Mouse (Mus musculus) hindbrain, embryonic 15.5 days (tissue): Measurements from ENCODE around the gene Cdk12. TPM values are rescaled to one million over a fixed set of nuclear protein-coding genes. Genes with fewer than 3 reads are reported as not detected.
"Not testable (repeated sequence)": the region's sequence is repeated elsewhere in the genome, so short reads cannot be mapped to it uniquely, and the experiment has no call there.

Experiments
- ATAC-seq: fragments of 200-750 bp; cut with Nextera tagmentation; 2 replicates; pipeline ENCODE4 v1.8.0; 2017; ENCODE audit warnings: low read depth, moderate number of reproducible peaks, moderate TSS enrichment; ENCODE audit not compliant: low FRiP score
- H3K27ac ChIP-seq: fragments of 300-500 bp; sonication (generic); replicated peaks from 2 replicates; pipeline ENCODE4 v1.5.1; 2015; ENCODE audit warnings: mild to moderate bottlenecking, inconsistent platforms
- H3K27me3 ChIP-seq: fragments of 300-500 bp; sonication (generic); 2 replicates; pipeline ENCODE4 v1.6.1; 2015; ENCODE audit warnings: control low read depth, inconsistent platforms
- H3K36me3 ChIP-seq: fragments of 300-500 bp; sonication (generic); 2 replicates; pipeline ENCODE4 v1.6.1; 2015; ENCODE audit warnings: control low read depth, inconsistent platforms
- H3K4me1 ChIP-seq: fragments of 300-500 bp; sonication (generic); replicated peaks from 2 replicates; pipeline ENCODE4 v1.6.1; 2015; ENCODE audit warnings: control low read depth, inconsistent platforms
- H3K4me2 ChIP-seq: fragments of 300-500 bp; sonication (generic); 2 replicates; pipeline ENCODE4 v1.6.1; 2015; ENCODE audit warnings: moderate library complexity, mild to moderate bottlenecking, inconsistent platforms
- H3K4me3 ChIP-seq: fragments of 300-500 bp; sonication (generic); 2 replicates; pipeline ENCODE4 v1.5.1; 2015; ENCODE audit warnings: mild to moderate bottlenecking, inconsistent platforms
- H3K9ac ChIP-seq: fragments of 300-500 bp; sonication (generic); 2 replicates; pipeline ENCODE4 v1.6.1; 2015; ENCODE audit warnings: inconsistent platforms
- H3K9me3 ChIP-seq: fragments of 300-500 bp; sonication (generic); 2 replicates; pipeline ENCODE4 v1.6.1; 2016; ENCODE audit warnings: control low read depth, inconsistent platforms
- WGBS: fragments of 180-500 bp; shearing (Covaris S2); methylation state at CpG from one replicate; pipeline ENCODE4 v1.1.7; 2015; 5-methylcytosine and 5-hydroxymethylcytosine counted together
- polyA plus RNA-seq: library from polyadenylated mRNA; unstranded; fragments of >200 nt; fragmentation: Nextera tagmentation; extraction: Ambion mirVana; gene quantifications from 2 replicates; pipeline ENCODE4 v1.2.1, GENCODE M21; 2015

Gene Cdk12
- polyA plus RNA-seq = 8.4 and 8.9 TPM in 2 replicates

DNA sequence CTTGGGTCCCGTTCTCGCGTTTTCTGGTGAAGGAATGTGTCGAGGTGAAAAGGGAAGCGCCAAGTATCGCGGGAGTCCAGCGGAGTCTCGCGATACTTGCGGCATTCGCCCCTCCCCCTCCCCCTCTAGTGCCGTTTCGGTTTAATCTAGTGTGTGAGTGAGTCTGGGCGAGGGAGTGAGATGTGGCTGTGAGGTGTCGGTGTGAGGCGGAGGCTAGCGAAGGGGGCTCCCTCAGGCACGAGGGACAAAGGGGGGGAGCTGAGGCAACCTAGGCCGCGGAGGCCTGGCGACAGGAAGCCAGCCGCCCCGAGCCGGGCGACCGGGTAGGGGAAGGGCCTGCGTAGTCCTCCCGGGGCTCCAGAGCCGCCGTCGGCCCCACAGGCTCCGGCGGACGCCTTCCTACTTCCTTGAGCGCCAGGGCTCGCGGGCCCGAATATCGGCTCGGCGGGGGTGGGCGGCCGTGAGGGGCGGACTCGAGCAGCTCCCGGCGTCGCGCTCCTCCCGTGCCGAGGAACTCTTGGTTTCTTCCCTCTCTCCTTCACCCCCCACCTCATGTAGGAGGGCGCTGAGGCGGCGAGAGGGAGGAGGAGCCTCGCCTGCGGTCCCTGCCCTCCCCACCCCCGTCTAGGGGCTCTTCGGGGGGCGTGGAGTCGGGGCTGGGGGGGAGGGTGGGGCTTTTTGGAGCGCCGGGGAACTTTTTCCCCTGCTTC, at the start of gene Cdk12:
Cdk12 (plus strand) TSS at position 419 of the 710 bp plus-strand sequence.
- Histone ChIP-seq H3K36me3 (no peaks in the 10 kb centered on the region), H3K27me3 (no peaks in the 10 kb centered on the region), H3K9ac (peak within 1 kb of the TSS; percentile 99), H3K4me3 (peak within 1 kb of the TSS; percentile 91), H3K4me2 (peak within 1 kb of the TSS; percentile 80), H3K27ac (peak within 1 kb of the TSS; percentile 97), H3K9me3 (no peaks in the 10 kb centered on the region), H3K4me1 (peaks cover 31% of the 10 kb centered on the region)
- peak; percentile 94 for ATAC-seq
- WGBS = under 1% methylated on average over 61 of the region's 63 CpGs

DNA sequence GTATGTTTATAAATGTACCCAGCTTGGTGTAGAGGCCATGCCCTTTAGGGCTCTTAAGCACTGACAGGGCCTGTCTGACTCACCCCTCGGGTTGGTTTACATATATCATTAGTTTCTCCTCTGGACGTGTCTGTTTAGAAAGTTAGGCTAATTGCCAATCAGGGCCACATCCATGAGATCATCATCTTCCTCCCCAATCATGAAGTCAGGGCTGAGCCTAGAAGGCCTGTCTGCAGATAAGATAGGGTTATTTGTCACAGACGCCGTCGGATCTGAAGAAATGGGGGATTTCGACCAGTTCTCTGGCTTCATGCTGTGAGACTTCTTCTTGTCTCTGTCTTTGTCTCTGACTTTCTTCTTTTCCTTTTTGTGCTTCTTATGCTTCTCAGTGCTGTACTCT, 47.8 kb upstream of the Cdk12 start:
- Histone ChIP-seq H3K9ac (no peak overlapping the region), H3K36me3 (peaks cover 42% of the 10 kb centered on the region)
- no peak for ATAC-seq

DNA sequence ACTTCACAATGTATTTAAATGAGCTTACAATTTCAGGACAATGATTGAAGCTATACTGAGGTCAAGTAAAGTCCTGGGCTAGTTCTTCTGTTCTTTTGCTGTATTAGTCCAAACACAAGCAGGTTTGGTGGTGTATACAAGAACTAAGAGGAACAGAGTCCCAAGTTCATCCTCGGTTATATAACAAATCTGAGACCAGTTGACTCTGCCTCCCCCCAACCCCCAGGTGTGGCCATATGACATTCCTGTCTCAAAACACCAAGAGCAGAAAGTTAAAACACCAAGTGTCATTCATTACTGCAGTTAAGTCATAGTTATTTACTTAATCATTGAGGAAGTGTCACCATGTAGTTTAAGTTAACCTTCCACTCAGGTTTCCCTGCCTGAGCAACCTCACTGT, 34.5 kb upstream of the Cdk12 start:
- H3K9ac ChIP-seq = no peak overlapping the region
- H3K4me3 ChIP-seq = no peak overlapping the region
- H3K4me1 ChIP-seq = no peaks in the 10 kb centered on the region
- no peak overlapping the region for H3K4me2 ChIP-seq
- no peaks in the 10 kb centered on the region for H3K27me3 ChIP-seq
- 91% methylated on average over 1 of the region's 1 CpGs for WGBS
- H3K36me3 ChIP-seq = peaks cover 71% of the 10 kb centered on the region
- no peaks in the 10 kb centered on the region for H3K9me3 ChIP-seq
- no peak for ATAC-seq
- H3K27ac ChIP-seq = no peak overlapping the region

More for the DNA sequence above, 47.8 kb upstream of the Cdk12 start:
- H3K27me3 ChIP-seq = no peaks in the 10 kb centered on the region
- H3K4me2 ChIP-seq = no peak overlapping the region
- H3K4me1 ChIP-seq = peaks cover 3% of the 10 kb centered on the region; the same call in 1 of the 2 replicates
- H3K27ac ChIP-seq = no peak overlapping the region
- WGBS = 89% methylated on average over 6 of the region's 6 CpGs
- no peaks in the 10 kb centered on the region for H3K9me3 ChIP-seq
- H3K4me3 ChIP-seq = no peak overlapping the region

DNA sequence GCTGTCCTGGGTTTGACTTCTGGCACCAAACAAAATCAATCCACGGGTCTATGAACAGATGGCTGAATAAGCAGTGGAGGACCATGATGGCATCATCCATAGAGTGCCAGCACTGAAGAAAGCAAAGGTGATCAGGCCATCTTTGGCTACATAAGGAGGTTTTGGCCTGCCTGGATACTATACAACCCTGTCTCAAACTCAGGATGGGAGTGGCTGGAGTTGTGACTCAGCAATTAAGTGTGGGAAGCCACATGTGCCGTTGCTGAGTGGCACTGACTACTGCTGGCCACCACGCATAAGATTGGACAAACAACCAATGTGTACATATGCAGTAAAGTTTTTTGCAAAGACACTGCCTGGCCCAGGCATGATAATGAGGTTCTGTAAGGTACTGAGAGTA, 20.7 kb upstream of the Cdk12 start:
- not testable (repeated sequence) for ATAC-seq, H3K4me3 ChIP-seq, H3K9me3 ChIP-seq, H3K4me1 ChIP-seq, H3K27me3 ChIP-seq, H3K27ac ChIP-seq, H3K4me2 ChIP-seq, H3K9ac ChIP-seq
- H3K36me3 ChIP-seq = peaks cover 68% of the 10 kb centered on the region
- 91% methylated on average over 3 of the region's 3 CpGs for WGBS

DNA sequence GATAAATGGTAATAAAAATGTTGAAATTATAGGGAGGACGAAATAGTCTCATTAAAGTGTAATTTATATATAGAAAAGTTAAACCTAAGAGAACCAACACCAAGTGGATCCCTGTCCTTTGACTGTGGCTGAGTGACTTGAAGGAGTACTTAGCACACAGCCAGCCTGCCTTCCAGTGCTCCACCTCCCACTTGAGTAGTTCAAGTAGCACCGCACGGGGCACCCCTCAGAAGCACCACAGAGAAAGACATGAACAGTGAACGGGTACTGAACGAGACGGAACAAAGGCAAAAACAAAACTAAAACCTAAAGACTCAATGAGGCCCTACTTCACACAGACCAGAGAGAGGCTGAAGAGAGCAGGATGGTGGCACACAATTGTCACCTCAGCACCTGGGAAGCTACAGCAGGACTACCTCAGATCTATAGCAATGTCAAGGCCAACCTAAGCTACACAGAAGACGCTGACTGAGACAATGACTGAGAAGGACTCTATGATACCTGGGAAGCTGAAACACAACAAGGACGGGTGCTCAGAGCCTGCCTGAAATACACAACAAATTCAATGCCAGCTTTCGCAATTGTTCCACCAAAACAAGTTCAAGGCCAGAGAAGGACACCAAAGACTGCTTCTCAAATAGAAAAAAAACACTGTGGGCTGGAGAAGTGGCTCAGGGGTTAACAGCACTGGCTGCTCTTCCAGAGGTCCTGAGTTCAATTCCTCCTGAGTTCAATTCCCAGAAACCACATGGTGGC, 15.0 kb upstream of the Cdk12 start:
- ATAC-seq = no peak

DNA sequence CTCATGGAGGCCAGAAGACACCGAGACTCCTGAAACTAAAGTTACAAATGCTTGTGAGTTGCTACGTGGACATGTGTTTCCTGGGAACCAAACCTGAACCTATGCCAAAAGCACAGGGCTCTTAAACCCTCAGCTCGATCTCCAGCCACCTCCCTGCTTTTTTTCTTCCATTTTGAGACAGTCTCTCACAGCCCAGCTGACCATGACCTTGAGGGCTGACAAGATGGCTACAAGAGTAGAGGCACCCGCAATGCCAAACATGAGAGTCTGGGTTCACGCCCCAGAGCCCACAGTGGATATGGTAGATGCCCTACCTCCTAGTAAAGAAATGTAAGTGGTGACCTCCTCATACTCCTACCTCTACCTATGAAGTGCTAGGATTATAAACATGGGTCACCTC, 12.0 kb upstream of the Cdk12 start:
- H3K27ac ChIP-seq = no peak overlapping the region
- H3K27me3 ChIP-seq = no peaks in the 10 kb centered on the region
- 86% methylated on average over 5 of the region's 5 CpGs for WGBS
- peaks cover 23% of the 10 kb centered on the region for H3K4me1 ChIP-seq
- H3K4me2 ChIP-seq = no peak overlapping the region
- H3K9ac ChIP-seq = no peak overlapping the region
- H3K36me3 ChIP-seq = peaks cover 26% of the 10 kb centered on the region
- no peak overlapping the region for H3K4me3 ChIP-seq
- H3K9me3 ChIP-seq = no peaks in the 10 kb centered on the region
- ATAC-seq = no peak

More for the DNA sequence above, 15.0 kb upstream of the Cdk12 start:
- WGBS = 95% methylated on average over 9 of the region's 9 CpGs
- no peak overlapping the region for H3K4me3 ChIP-seq
- no peaks in the 10 kb centered on the region for H3K9me3 ChIP-seq
- H3K4me2 ChIP-seq = no peak overlapping the region
- H3K36me3 ChIP-seq = peaks cover 48% of the 10 kb centered on the region
- no peaks in the 10 kb centered on the region for H3K27me3 ChIP-seq
- peaks cover 19% of the 10 kb centered on the region for H3K4me1 ChIP-seq
- no peak overlapping the region for H3K9ac ChIP-seq
- no peak overlapping the region for H3K27ac ChIP-seq

DNA sequence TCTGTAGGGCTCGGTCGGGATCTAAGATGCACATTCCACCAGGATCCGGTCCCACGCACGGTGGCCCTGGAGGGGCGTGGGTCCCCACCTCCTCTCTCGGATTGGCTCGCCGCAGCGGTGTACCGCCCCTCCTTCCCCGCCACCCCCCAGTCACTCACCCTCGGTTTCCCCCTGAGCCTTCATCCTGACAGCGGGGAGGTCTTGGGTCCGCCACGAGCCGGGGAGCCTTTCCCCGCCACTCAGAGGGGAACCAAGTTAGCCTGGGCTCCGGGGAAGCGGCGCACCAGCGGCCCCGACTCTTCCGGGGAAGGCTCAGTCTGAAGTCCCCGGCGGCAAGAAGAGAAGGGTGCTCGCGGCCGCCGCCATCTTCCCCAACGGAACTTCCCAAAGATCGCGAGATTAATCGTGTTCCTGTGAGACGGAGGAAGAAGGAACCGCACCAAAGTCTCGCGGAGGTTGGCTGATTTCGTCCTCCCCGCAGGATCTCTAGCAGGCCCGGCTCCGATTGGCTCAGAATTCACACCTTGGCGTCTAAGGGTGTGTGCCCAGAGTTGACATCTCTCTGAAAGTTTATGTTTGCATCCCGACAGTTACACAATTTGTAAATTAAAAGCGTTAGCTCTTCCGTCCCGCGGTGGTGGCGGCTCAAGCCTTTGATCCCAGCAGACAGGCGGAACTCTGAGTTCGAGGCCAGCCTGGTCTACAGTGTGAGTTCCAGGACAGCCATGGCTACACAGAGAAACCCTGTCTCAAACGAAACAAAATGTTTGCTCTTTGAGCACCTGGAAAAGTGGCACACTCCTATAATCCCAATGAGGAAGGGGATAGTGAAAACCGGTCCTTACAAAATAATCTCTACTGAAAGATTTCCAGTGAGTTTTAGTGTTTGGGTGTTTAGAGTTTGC, 9.7 kb upstream of the Cdk12 start, which contains the start of gene Med1:
Med1 (minus strand) TSS at position 393 of the 905 bp plus-strand sequence.
- H3K4me2 ChIP-seq = peak within 1 kb of the TSS; percentile 73
- H3K36me3 ChIP-seq = peaks cover 12% of the 10 kb centered on the region
- H3K4me3 ChIP-seq = peak within 1 kb of the TSS; percentile 76
- H3K4me1 ChIP-seq = peaks cover 23% of the 10 kb centered on the region
- ATAC-seq = peak; percentile 97
- peak within 1 kb of the TSS; percentile 66 for H3K9ac ChIP-seq
- peak within 1 kb of the TSS; percentile 92 for H3K27ac ChIP-seq
- no peaks in the 10 kb centered on the region for H3K9me3 ChIP-seq
- no peaks in the 10 kb centered on the region for H3K27me3 ChIP-seq
- under 1% methylated on average over 53 of the region's 53 CpGs for WGBS

DNA sequence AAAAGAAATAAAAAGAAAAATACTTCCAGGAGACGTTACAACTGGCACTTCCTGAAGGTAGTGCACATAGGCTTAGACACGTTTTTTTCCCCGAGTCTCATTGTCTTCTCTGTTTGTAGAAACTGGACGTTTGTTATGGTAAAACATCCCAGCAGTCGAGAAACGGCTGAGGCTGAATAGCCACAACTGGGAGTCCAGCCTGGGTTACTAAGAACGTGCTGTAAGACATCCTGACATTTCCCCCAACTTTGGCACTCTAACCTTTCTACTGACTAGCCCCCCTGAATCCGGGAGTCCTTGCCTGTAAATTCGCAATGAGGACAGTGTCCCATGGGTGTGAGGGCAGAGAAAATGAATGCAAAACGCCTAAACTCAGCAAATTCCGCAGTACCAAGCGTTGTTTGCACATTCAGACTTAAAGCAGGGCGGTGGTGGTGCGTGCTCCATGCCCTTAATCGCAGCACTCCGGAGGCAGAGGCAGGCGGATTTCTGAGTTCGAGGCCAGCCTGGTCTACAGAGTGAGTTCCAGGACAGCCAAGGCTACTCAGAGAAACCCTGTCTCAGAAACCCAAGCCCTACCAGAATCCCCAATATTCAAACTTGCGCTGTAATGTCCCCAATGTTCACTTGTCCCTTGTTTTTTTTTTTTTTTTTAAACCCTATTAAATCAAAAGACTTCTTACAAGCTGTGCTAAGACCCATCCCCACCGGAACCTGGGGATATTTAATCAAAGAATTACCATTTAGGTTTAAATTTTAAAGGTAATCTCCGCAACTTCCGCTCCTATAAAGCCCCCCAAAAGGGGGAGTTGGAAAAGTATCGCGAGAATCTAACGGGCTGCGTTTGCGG, 843 bp upstream of the Cdk12 start:
- WGBS = 1% methylated on average over 27 of the region's 27 CpGs
- H3K9ac ChIP-seq = peak overlapping the region; percentile 78
- H3K36me3 ChIP-seq = no peaks in the 10 kb centered on the region
- H3K27me3 ChIP-seq = no peaks in the 10 kb centered on the region
- H3K9me3 ChIP-seq = no peaks in the 10 kb centered on the region
- ATAC-seq = peak; percentile 2; the same call in 1 of the 2 replicates
- H3K4me3 ChIP-seq = peak overlapping the region; percentile 91
- H3K4me1 ChIP-seq = peaks cover 24% of the 10 kb centered on the region
- peak overlapping the region; percentile 97 for H3K27ac ChIP-seq
- peak overlapping the region; percentile 80 for H3K4me2 ChIP-seq

DNA sequence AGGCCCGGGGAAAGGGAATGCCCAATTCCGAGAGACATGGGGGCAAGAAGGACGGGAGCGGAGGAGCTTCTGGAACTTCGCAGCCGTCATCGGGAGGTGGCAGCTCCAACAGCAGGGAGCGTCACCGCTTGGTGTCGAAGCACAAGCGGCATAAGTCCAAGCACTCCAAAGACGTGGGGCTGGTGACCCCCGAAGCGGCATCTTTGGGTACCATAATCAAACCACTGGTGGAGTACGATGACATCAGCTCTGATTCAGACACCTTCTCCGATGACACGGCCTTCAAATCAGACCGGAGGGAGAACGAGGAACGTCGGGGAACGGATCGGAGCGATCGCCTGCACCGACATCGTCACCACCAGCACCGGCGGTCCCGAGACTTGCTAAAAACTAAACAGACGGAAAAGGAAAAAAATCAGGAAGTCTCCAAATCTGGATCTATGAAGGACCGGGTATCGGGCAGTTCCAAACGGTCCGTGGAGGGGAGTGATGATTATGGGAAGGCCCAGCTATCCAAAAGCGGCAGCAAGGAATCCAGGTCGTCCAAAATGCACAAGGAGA, 572 bp downstream of the Cdk12 start:
- Histone ChIP-seq H3K4me2 (peak overlapping the region; percentile 80), H3K27me3 (no peaks in the 10 kb centered on the region), H3K9me3 (no peaks in the 10 kb centered on the region), H3K4me3 (peak overlapping the region; percentile 91), H3K27ac (peak overlapping the region; percentile 97), H3K9ac (peak overlapping the region; percentile 99), H3K36me3 (0 out of 2 replicates have a peak, but pooled peaks cover 3% of the 10 kb centered on the region), H3K4me1 (peaks cover 36% of the 10 kb centered on the region)
- peak; percentile 71; the same call in 1 of the 2 replicates for ATAC-seq
- under 1% methylated on average over 37 of the region's 37 CpGs for WGBS

DNA sequence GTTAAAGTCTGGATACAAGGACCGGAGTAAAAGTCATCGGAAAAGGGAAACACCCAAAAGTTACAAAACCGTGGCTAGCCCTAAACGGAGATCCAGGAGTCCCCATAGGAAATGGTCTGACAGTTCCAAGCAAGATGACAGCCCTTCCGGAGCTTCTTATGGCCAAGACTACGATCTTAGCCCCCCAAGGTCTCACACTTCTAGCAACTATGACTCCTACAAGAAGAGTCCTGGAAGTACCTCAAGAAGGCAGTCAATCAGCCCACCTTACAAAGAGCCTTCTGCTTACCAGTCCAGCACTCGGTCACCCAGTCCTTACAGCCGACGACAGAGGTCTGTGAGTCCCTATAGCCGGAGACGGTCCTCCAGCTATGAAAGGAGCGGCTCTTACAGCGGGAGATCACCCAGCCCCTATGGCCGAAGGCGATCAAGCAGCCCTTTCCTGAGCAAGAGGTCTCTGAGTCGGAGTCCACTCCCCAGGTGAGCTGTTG, 1.1 kb downstream of the Cdk12 start:
- H3K27ac ChIP-seq = no peak overlapping the region; the same call in 1 of the 2 replicates
- 0 out of 2 replicates have a peak, but pooled peaks cover 3% of the 10 kb centered on the region for H3K36me3 ChIP-seq
- no peak for ATAC-seq
- WGBS = under 1% methylated on average over 16 of the region's 16 CpGs
- peak overlapping the region; percentile 80 for H3K4me2 ChIP-seq
- H3K27me3 ChIP-seq = no peaks in the 10 kb centered on the region
- H3K4me3 ChIP-seq = peak overlapping the region; percentile 91
- H3K9ac ChIP-seq = peak overlapping the region; percentile 99
- no peaks in the 10 kb centered on the region for H3K9me3 ChIP-seq
- H3K4me1 ChIP-seq = peaks cover 36% of the 10 kb centered on the region
